Mouse (Mus musculus): ENCODE results near the gene Gm20518.

DNA sequence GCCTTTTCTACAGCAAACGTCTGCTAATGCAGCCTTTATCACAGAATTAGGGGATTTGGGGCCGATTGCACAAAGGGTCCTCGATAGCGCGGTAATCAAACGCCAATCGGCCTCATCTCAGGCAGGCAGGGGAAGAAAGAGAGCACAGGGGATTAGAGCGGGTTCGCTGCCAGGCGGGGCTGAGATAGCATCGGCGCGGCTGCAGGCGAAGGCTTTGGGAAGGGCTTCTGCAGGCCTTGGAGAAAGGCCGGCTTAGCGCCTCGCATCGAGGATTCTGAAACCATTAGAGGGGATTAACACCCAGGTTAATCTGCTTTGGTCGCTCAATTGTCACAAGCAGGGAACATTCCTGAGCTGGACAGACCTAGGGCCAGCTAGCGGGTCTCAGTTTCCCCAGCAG lies 29.1 kb upstream of the Gm20518 start:
- TF ChIP-seq CTCF (IDR thresholded peaks at IDR 0.05; ENCODE audit: low read depth) (no peak), EP300 (optimal IDR thresholded peaks at IDR 0.05) (no peak)
